Mouse (Mus musculus) embryo, embryonic 10.5 days (tissue): ENCODE data around the gene Usp46.

Source experiments
- DNase-seq: peaks from one replicate; pipeline ENCODE4 v3.0.0-alpha.2; 2015; ENCODE audit warnings: low spot score

Usp46 gene

DNA sequence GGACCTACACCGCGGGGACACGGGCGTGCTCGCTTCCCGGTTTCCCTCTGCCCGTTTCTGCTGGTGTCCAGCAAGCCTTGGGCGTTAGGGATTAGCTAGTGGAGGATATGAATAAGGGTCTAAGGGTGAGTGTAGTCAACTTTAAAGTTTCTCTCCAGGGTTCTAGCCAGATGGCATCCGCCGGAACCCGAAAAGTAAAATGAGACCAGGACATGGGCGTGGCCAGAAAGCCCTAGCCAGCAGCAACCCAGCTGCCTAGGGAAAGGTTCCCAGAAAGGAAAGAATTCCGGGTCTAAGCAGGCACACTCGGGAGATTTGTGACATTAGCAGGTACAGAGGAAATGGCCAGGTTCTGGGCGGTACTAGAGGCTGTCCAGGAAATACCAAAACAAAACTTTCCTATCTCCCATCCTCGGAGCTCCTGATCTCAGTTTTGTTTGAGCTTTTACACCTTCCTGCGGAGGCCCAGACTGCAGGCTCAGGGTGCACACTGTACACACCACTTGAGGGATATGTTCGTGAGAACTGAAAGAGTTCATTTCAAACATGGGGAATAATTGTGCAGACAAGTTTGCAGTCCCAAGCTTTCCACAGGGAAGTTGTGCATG, 587 bp upstream of the Usp46 start:
- DNase-seq: peak; percentile 89

DNA sequence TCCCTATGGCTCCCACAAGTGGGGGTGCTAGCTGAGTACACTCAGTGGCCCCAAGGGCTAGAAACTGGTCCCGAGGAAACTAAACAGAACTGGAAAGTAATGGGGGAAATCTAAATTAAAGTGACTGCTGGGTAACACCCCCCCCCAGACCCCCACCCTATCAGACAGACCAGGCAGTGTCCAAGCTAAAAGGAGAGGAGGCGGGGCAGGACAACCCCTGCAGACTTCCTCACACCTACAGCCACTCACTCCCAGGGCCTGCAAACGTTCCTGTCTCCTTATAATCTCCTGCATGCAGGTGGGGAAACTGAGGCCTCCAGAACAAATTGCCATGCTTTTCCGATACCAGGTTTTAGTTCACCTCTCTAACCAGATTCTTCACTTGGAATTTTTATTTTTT, 885 bp downstream of the Usp46 start:
- no peak for DNase-seq

DNA sequence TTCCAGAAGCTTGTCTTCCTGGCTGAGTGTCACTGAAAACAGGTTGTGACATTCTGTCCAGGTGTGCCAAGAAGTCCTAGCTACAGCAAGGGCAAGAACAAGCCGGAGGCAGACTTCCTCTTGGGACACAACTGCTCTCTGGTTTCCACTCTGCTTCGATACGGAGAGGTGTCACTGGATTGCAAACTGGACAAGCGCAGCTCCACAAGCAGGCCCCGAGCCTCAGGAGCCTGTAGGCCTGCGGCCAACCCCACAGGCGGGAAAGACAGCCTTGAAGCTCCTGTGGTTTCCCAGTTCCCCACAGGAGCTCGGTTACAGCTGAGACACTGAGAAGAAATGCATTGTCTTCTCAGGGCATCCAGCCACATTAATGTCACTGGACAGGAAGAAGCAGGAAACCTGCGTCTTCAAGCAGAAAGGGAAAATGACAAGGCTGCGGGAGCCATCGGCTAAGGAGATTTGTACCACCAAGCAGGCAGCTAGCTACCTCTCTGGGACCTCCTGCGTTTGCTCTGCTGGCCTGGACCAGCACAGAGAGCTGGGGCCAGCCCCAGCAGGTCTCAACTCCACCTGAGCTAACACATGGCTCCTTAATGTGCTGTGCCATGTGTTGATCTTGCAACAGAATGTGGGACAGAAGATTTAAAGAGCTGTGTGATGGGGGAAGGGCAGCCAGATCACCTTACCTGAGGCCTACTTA, 1.7 kb downstream of the Usp46 start:
- DNase-seq: peak; percentile 50

DNA sequence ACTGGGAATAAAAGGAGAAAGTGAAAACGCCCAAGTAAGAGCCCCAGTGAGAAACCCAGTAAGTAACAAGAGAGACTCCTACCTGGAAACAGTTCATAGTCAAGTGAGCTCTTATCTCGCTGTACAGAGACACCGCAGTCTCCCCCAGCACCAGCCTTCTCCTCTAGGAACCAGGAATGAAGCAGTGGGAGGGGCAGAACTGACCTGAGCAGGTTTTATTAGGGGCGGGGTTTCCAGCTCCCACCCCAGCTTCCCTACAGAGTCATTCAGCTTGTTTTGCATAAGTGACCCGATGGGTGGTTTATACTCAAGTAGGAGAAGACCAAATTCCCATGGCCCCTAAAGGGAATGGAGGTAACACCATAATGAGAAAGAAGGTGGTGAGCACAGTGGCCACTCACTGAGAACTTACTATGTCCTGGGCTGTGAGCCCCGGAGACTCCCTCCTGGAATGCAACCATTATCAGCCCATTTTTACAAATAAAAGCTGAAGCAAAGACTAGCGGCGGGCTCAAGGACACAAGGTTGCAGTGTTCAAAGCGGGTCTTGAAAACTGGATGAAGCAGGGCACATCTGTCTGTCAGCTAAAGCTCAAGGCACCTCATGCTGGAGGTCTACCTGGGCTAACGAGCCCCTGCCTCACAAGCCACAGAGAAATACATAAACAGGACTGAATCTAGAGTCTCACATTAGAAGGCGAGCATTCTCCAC, 2.5 kb downstream of the Usp46 start:
- DNase-seq: no peak

DNA sequence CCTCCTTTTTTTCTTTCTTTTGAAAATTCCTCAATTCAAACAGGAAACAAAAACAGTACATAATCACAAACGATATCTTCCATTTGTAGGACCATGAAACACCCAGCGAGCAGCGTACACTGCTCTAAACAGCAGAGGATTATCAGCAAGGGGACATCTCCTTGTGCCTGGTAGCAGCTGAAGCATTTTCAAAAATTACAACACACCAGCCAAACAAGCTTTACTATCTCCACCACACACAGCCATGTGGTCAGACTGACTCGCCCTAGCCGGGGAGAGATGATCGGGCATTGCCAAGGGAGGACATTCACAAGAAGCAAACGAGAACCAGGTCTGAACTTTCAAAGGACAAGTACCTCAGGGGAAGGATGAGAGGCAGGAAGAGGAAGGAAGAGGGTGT, 3.4 kb downstream of the Usp46 start:
- DNase-seq: no peak

DNA sequence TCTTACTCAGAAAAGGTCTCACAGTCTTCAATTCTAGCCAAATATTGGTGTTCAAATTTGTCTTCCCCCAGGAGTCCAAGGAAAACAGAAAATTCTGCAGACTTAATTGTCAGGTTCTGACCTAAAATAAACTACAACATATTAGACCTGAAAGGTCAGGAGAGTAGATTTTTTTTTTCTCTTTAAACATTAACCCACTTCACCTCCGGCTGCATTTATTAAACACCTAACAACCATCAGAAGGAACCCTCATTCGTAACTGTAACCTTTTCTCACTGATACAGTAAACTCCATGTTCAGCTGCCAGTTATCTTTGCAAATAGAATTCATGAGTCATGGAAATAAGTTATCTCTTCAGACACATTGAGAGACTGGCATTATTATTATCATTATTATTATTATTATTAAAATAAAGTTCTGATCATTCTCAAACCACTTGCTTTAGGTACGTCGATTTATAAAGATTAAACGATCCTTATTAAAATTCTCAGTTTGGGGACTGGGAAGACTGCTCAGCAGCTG, 4.9 kb downstream of the Usp46 start:
- DNase-seq: no peak

DNA sequence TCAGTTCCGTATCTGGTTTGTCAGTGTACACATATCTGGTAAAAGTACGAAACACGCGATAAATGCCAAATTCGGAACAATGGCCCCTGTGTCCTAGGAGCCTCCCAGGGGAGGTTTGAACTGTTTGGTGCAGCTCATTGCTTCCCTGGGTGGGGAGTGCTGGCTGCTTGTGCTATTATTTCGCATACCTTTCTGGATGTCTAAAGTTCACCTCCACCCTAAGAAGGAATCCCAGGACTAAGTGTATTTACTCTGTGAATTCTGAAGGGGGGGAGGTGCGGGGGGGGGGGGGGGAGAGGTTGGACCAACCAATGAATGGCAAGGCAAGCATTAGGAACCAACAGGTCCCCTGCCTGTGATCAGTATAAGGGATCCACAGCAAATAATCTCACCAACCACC, 6.0 kb downstream of the Usp46 start:
- no peak for DNase-seq

DNA sequence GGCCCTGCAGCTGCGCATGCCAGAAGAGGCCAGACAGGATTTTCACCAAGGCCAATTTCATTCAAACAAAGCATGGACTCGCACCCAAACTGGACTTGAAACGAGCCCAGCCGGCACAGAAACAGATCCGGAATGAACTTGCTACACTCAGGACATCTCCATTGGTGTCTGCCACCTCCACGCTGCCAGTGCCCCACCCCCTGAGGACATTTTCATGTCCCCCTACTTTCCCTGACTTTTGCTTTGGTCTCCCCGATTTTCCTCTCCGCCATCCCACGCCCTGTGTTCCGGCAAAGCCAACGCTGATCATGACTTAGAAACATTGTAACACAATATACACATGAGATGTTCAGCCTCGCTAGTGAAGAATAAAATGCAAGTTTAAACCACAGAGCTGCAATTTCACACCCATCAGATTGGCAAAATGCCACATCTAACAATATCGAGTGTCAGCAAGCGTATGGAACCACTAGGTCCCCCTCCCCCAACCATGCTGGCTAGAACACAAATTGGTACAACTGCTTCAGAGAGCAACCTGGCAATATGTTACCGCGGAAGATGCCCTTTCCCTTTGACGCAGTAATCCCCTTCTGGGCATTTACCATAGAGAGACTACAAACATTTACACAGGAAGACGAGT, 6.7 kb downstream of the Usp46 start:
- DNase-seq: no peak

DNA sequence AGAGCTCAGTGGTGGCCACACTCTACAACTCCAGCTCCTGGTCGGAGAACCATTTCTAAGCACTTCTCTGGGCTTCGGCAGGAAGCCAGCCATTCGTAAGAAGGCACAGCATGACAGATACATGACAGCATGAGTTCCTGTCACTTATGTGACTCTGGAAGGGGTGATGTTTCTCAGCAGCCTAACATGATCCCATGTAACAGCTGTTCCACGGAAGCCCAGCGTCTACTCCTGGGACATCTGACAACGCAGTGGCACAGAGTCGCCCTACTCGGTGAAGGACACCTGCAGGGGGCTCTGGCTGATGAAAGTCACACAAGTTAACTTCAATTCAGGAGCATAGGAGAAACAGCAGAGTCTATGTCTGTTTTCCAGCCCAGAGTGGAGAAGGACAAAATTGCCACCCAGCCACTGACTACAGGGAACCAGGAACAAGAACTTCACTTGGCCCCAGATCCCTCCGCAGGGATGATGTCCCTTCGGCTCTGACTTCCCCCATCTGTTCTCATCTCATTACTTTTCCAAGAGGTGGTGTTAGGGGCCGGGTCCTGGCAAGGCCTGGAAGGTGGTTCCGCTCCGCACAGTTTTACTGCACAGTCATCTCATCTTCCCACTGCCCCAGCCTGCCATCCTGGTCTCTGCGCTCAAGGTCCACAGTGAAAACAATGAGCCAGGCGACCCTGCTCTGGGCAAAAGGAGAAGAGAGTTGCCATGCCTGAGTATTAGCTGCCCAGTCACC, 15.9 kb downstream of the Usp46 start:
- no peak for DNase-seq

DNA sequence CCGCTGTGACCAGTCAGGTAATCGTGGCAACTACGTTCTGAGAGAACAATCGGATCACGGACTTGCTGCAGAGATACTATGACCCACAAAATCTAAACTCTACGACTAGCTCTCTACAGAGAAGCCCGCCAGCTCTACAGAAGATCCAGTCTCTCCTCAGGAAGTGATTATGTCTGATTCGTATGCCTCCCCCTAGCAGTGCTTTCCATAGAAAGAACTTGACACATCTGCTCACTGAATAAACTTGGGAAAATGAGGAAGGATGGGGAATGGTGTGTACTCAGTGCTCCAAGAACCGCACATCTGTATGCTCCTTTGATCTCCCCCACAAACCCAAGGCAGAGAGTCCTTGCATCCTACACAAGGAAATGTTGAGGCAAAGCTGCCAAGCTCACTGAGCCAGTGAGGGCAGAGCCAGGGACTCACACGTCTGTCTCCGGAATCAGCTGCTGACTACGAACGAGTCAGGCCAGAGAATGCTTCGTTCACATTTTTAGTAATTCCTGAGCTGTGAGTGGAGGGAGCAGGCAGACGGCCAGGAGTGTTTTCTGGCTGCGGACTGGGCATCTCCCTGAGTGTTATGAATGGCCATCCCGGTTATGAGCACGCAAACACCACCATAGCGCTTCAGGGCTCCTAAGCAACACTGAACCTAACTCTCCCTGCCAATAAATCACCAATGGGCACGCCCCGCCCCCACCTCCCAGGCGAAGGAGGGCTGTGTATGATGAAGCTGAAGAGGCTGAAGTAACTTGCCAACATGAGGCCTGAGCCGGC, 16.6 kb downstream of the Usp46 start:
- no peak for DNase-seq

DNA sequence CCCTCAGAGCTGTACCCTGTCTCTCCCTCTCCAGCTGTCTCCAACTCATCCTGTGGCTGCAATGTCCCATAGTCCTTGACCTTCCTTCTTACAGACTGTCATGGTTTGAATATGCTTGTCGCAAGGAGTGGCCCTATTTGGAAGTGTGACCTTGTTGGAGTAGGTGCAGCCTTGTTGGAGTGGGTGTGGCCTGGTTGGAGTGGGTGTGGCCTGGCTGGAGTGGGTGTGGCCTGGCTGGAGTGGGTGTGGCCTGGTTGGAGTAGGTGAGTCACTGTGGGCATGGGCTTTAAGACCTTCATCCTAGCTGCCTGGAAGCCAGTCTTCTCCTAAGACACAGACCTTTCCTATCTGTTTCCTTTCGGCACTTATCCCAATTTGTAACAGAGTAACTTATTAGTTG, 17.3 kb downstream of the Usp46 start:
- no peak for DNase-seq

DNA sequence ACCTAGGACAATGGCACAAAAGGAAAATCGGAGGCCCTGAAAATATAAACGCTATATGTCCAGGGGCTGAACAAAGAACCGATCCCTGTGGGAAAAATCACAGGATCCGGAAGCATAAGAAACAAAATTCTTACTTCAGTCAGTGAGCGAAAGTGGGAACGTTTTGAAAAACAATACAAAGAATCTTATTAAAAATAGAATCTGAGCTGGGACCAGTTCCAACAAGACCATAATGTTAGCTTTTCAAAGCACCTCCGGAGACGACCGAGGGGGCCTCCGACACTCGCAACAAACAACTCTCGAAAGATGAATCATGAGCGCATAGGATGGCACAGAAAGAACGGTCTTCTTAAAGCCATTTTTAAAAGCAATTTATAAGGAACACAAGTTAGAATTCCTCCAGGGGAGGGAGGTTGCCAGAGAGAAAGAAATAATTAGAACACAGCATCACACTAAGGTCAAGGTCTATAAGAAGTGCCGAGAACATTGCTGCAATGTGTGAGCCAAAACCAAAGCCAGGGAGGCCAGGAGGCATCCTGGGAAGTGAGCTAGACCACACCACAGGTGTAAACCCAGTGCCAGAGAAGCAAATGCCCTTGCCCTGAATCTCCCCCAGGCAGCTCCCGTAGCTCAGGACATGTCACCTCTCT, 19.3 kb downstream of the Usp46 start:
- DNase-seq: no peak

DNA sequence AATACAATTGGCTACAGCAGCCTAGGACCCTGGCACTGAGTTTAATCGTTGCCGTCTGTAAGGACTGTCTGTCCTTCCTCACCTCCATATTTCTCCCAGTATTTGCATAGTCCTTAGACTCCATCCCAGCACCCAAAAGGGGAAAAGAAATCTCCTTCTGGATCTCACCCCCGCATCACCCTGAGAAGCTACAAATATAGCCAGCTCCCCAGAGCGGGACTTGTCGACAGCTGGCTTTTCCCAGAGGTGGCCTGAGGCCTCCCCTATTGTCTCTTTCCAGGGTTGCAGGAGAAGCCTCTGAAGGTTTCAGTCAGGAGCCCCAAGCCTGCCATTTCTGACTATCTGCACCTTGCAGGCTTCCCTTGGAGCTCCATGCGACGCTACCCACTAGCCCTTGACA, 23.6 kb downstream of the Usp46 start:
- no peak for DNase-seq

DNA sequence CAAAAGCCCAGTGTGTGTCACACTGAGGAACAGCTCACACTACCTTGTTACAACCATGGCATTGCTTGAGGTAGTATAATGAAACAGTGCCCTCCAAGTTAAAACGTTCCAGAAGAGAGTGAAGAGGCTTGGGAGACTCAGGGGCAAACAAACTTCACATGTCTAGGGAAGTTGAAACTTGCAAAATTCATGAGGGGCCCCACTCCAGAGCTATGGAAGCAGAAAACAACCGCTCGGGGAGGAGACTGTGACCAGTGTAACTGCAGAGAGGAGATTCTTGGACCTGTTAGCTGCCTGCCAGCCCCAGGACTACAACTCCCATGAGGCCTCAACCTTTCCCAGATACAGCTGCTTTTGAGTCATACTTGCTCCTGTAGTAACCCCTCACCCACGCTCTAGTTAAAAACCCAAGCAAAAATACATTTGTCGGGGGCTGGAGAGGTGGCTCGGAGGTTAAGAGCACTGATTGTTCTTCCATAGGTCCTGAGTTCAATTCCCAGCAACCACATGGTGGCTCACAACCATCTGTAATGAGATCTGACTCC, 25.4 kb downstream of the Usp46 start:
- DNase-seq: no peak

DNA sequence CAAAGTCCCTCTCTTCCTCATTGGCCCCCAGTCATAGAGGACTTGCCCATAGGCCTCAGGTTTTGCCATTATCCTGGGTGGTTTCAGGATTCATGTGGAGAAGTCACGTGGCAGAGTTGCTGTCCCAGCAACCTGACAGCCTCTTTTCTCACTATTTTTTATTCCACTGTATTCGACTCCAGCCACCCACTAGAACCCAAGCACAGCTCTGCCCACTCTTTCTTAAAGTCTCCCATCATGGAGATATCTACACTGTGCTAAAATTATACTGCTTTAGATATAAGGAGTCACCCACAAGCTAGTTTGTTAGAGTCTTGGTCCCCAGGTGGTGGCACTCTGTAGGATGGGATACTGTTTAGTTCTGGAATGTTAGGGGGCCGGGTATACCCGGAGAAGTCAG, 27.7 kb downstream of the Usp46 start:
- DNase-seq: no peak

DNA sequence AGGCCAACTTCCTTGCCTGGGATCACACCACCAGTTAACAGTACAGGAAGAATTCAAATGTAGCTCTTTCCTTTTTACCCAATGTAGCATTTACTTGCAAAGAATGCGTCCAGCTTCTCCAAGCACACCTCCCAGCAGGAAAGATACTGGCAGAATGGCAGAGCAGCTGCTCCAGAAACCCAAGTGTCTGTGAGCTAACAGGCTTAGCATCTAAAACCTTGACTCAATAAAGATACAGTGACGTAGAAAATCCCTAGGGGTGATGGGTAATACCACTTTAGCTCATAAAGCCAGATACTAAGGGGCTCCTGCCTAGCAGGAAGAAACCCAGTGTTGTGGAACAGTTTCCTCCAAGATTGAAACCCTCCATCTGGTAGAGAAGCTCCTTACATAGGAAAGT, 32.8 kb downstream of the Usp46 start:
- no peak for DNase-seq

DNA sequence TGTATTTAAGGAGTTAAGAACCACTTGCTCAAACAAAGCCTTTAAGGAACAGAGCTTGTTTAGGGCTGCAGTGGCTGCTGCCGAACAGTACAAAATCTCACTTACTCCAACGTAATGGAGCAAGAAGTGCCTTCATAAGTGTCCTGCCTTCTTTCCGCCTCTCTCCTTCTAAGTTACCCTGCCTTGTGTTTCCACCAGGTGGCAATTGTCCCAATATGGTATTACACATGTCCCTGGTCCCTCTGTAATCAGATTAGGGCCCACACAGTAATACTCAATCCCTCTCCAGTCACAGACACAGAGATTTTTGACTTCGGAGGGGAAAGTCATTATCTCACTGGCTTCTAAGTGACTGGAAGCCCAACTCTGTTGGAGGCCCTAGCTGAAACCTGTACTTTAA, 34.1 kb downstream of the Usp46 start:
- no peak for DNase-seq

DNA sequence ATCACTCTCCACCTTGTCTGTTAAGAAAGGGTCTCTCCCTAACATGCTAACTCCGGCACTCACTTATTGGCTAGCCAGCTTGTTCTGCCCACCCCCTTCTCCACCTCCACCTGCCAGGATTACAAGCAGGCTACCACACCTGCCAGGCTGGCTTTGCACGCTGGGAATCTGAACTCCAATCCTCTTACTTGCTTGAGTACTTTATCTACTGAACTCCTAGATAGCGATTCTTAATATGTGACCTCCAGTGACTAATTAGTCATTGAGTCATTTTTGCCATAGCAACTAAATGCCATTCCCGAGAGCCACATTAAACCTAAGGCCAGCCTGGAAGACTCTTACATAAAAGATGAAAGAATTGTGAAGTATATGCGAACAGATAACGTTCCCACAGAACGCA, 38.4 kb downstream of the Usp46 start:
- no peak for DNase-seq

DNA sequence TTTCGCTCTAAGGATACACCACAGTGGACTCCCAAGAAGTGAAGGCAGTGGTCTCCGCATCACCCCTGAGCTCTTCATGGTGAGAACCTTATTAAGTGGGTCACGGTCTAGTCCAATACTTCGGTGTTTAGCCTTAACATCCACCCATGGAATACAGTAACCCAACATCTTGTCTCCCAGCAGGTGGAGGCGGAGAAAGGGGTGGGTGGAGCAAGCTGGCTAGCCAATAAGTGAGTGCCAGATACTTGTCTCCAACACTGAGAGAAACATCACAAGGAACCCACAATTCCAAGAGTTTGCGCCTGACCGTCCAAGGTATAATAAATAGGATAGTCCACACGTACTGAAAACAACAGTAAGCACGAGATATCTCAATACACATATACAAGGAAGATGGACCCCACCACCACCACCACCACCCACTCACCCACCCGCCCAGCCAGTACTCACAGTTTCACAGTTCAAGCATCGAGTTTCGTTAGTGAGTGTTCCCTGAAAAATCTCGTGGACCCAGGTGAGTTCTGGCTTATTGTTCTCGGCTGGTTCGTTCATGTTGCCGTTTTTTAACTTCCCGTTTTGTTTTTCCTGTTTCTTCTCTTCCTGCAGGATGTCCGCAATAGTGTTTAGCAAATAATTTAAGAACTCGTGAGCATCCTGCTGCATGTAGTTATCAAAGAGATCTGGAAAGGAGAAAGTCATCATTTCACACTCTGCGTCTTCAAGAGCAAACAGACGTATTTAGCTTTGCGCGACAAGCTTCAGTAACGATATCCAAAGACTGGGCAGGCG, 39.3 kb downstream of the Usp46 start:
- DNase-seq: no peak

DNA sequence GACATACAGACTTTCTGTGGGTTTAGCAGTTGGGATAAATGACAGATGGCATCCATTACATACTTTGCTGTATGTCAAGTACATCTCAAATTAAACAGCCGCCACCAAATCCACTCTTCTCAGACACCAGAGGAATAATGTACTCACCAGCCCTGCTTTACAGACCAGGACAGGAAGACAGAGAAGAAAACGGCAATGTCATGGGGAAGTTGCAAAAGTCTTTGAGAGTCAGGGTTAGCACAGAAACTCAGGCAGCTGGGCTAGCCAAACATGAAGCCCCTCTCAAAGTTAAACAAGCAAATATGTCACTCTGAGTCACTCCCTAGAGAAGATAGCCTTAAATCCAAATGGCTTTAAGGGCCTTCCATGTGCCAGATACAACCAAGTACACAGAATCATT, 40.0 kb downstream of the Usp46 start:
- no peak for DNase-seq
